Mouse (Mus musculus) left cerebral cortex, adult 11 months (tissue): ENCODE data around the gene Prph.

Source experiments
- DNase-seq: peaks from one replicate; pipeline ENCODE4 v3.0.0; 2022; ENCODE audit warnings: low spot score

Gene Prph

GRCm38 (mm10) chr15:99098493-99098861 is 43.5 kb downstream of the Prph start:
- no peak for DNase-seq

- DNase-seq = no peak
Measured at GRCm38 (mm10) chr15:99099139-99099556, 44.2 kb downstream of the Prph start.

GRCm38 (mm10) chr15:99099984-99100383 is 45.0 kb downstream of the Prph start:
- no peak for DNase-seq

- no peak for DNase-seq
Measured at GRCm38 (mm10) chr15:99105238-99105637, 50.3 kb downstream of the Prph start.

GRCm38 (mm10) chr15:99107866-99108265 is 52.9 kb downstream of the Prph start:
- no peak for DNase-seq
